Mouse (Mus musculus) heart, adult 2 months (tissue): ENCODE data around the gene Mon2.

Experiments
- CTCF ChIP-seq: fragments of 200-600 bp; IDR thresholded peaks from 2 replicates; pipeline ENCODE4 v1.8.1; 2022; ENCODE audit warnings: antibody characterized with exemption, mild to moderate bottlenecking, moderate library complexity
- POLR2A ChIP-seq: fragments of 200-500 bp; IDR thresholded peaks from 2 replicates; pipeline ENCODE4 v1.6.1; 2011; ENCODE audit warnings: mild to moderate bottlenecking, low read depth, low read length, control low read depth; ENCODE audit not compliant: insufficient read depth

- TF ChIP-seq CTCF (no peak), POLR2A (no peak)
Measured at GRCm38 (mm10) chr10:122988372-122988771, 87.9 kb downstream of the Mon2 start.
